Comparison of ENCODE assay signal across 18 mouse cellular contexts in genomic region chr6:23252196-23253135, GRCm38 (mm10). TPM values are rescaled to one million over a fixed set of nuclear protein-coding genes. Genes with fewer than 3 reads are reported as not detected.
DNase-seq lines count a peak whose midpoint lies in the region; ATAC-seq and TF ChIP-seq lines count a peak whose summit lies in the region.
"Had no signal": no experiment of that assay in that cellular context is flagged by ENCODE, and none has a peak within 500 bp of the region (broad histone marks: within the 10 kb centered on the region; RNA-seq: fewer than 3 reads in every experiment).

No protein-coding gene starts in this region.

- TF ChIP-seq CTCF in lung, embryonic 14.5 days (IDR thresholded peaks at IDR 0.05; ENCODE audit: low read depth), result no peak
- no peak for TF ChIP-seq CTCF in lung, adult 2 months (IDR thresholded peaks at IDR 0.05; ENCODE audit: insufficient read depth, low read length)
- no peak for TF ChIP-seq CTCF in stomach, postnatal 0 days (IDR thresholded peaks at IDR 0.05; ENCODE audit: low read depth)

- H3K27ac ChIP-seq in lung, embryonic 14.5 days (ENCODE audit: low read depth), result no peak overlapping the region
- no peak overlapping the region for H3K27ac ChIP-seq in embryonic facial prominence, embryonic 10.5 days (replicated peaks)
- H3K27ac ChIP-seq in midbrain, embryonic 13.5 days, result no peak overlapping the region
- no peak overlapping the region for H3K27ac ChIP-seq in stomach, postnatal 0 days (replicated peaks)
- H3K27ac ChIP-seq: liver, embryonic 13.5 days had no signal

- H3K9me3 ChIP-seq in lung, embryonic 14.5 days (ENCODE audit: low read depth, low read length), result no peaks in the 10 kb centered on the region
- no peaks in the 10 kb centered on the region for H3K9me3 ChIP-seq in embryonic facial prominence, embryonic 10.5 days
- H3K9me3 ChIP-seq in midbrain, embryonic 13.5 days, result no peaks in the 10 kb centered on the region
- H3K9me3 ChIP-seq in stomach, postnatal 0 days (ENCODE audit: control insufficient read depth, low read length), result no peaks in the 10 kb centered on the region
- H3K9me3 ChIP-seq: liver, embryonic 13.5 days had no signal

- H3K9ac ChIP-seq in lung, embryonic 14.5 days, result no peak overlapping the region
- no peak overlapping the region for H3K9ac ChIP-seq in midbrain, embryonic 13.5 days (replicated peaks)
- H3K9ac ChIP-seq in stomach, postnatal 0 days (ENCODE audit: low read length), result no peak overlapping the region
- H3K9ac ChIP-seq: liver, embryonic 13.5 days had no signal

- no peaks in the 10 kb centered on the region for H3K4me1 ChIP-seq in lung, embryonic 14.5 days (ENCODE audit: insufficient read depth)
- no peaks in the 10 kb centered on the region for H3K4me1 ChIP-seq in lung, adult 2 months (ENCODE audit: control insufficient read depth, insufficient read depth, low read length)
- peaks cover 33% of the 10 kb centered on the region for H3K4me1 ChIP-seq in embryonic facial prominence, embryonic 10.5 days
- H3K4me1 ChIP-seq in midbrain, embryonic 13.5 days (replicated peaks), result peaks cover 27% of the 10 kb centered on the region
- H3K4me1 ChIP-seq in stomach, postnatal 0 days (replicated peaks; ENCODE audit: control insufficient read depth, insufficient read depth), result no peaks in the 10 kb centered on the region
- H3K4me1 ChIP-seq: liver, embryonic 13.5 days had no signal

- no peak overlapping the region for H3K4me3 ChIP-seq in lung, embryonic 14.5 days (ENCODE audit: low read depth, low read length)
- no peak overlapping the region for H3K4me3 ChIP-seq in lung, adult 2 months (replicated peaks; ENCODE audit: extremely low read depth, low read depth, low read length)
- peak overlapping the region; percentile 51 for H3K4me3 ChIP-seq in embryonic facial prominence, embryonic 10.5 days
- 0 out of 2 replicates have a peak overlapping the region, but pooled peaks have one; percentile 9 for H3K4me3 ChIP-seq in midbrain, embryonic 13.5 days (replicated peaks)
- H3K4me3 ChIP-seq in stomach, postnatal 0 days (ENCODE audit: low read depth, low read length), result no peak overlapping the region
- H3K4me3 ChIP-seq: liver, embryonic 13.5 days had no signal

- no peak for ATAC-seq in lung, embryonic 14.5 days (ENCODE audit: insufficient read depth)
- ATAC-seq in midbrain, embryonic 13.5 days, result no peak
- no peak for ATAC-seq in stomach, postnatal 0 days (ENCODE audit: low FRiP score, low TSS enrichment)
- ATAC-seq: inflammation-experienced regulatory T-cells, adult 6 months had no signal

- H3K27me3 ChIP-seq in lung, embryonic 14.5 days (ENCODE audit: insufficient read depth, low read length), result peaks cover 95% of the 10 kb centered on the region
- peaks cover 98% of the 10 kb centered on the region for H3K27me3 ChIP-seq in embryonic facial prominence, embryonic 10.5 days (replicated peaks; ENCODE audit: low read depth, poor library complexity, severe bottlenecking)
- H3K27me3 ChIP-seq in midbrain, embryonic 13.5 days, result peaks cover 92% of the 10 kb centered on the region
- H3K27me3 ChIP-seq in stomach, postnatal 0 days (ENCODE audit: control insufficient read depth, insufficient read depth, low read length), result peaks cover 22% of the 10 kb centered on the region

- no peak for TF ChIP-seq POLR2A in lung, adult 2 months (IDR thresholded peaks at IDR 0.05; ENCODE audit: borderline replicate concordance, extremely low read depth, low read depth, low read length)

- H3K4me2 ChIP-seq in lung, embryonic 14.5 days, result no peak overlapping the region
- 0 out of 2 replicates have a peak overlapping the region, but pooled peaks have one; percentile 17 for H3K4me2 ChIP-seq in midbrain, embryonic 13.5 days (replicated peaks)
- H3K4me2 ChIP-seq in stomach, postnatal 0 days (replicated peaks; ENCODE audit: low read depth), result no peak overlapping the region
- H3K4me2 ChIP-seq: liver, embryonic 13.5 days had no signal

- TF ChIP-seq EP300 in stomach, postnatal 0 days (optimal IDR thresholded peaks at IDR 0.05), result no peak

- H3K36me3 ChIP-seq in lung, embryonic 14.5 days (ENCODE audit: insufficient read depth), result no peaks in the 10 kb centered on the region
- no peaks in the 10 kb centered on the region for H3K36me3 ChIP-seq in embryonic facial prominence, embryonic 10.5 days (replicated peaks)
- H3K36me3 ChIP-seq in midbrain, embryonic 13.5 days, result no peaks in the 10 kb centered on the region
- no peaks in the 10 kb centered on the region for H3K36me3 ChIP-seq in stomach, postnatal 0 days (ENCODE audit: control insufficient read depth, insufficient read depth, low read length)
- H3K36me3 ChIP-seq: liver, embryonic 13.5 days had no signal

- peak; percentile 18 to 57 for DNase-seq in cerebellum, postnatal 25 days
- DNase-seq in cerebellum, adult 9-11 months, result no peak
- DNase-seq in lung, embryonic 14.5 days, result peak; percentile 31
- DNase-seq in lung, adult 2 months, result no peak
- peak; percentile 52 for DNase-seq in embryonic facial prominence, embryonic 10.5 days (ENCODE audit: low spot score)
- no peak for DNase-seq in stomach, postnatal 0 days (ENCODE audit: low spot score)
- no peak for DNase-seq in spleen, postnatal 4 days (ENCODE audit: low spot score in 2 of 2)
- DNase-seq: cerebellum, adult 9-10 months; heart, adult 11 months; kidney, postnatal 14 days; liver, embryonic 13.5 days; lung, postnatal 36 days; thymus, postnatal 25 days had no signal

- 2% methylated on average over 20 of the region's 20 CpGs for WGBS in lung, embryonic 14.5 days
- 8% methylated on average over 20 of the region's 20 CpGs for WGBS in lung, adult 2 months
- WGBS in embryonic facial prominence, embryonic 10.5 days, result 1% methylated on average over 20 of the region's 20 CpGs
- WGBS in midbrain, embryonic 13.5 days, result 3% methylated on average over 20 of the region's 20 CpGs
- WGBS in stomach, postnatal 0 days, result 3% methylated on average over 20 of the region's 20 CpGs

RNA-seq across cellular contexts. Expression of gene Fezf1, which starts 4.3 kb away (rescaled TPM):
- polyA plus RNA-seq in lung, embryonic 14.5 days (2014; fragmentation: Nextera tagmentation; extraction: Ambion mirVana), result not detected in 2 replicates
- 0.08 TPM in 2 replicates for polyA plus RNA-seq in lung, adult 2 months (2012; rRNA removed)
- polyA plus RNA-seq in embryonic facial prominence, embryonic 10.5 days (2016; fragmentation: Nextera tagmentation; extraction: Ambion mirVana), result 6.1 and 7.2 TPM in 2 replicates
- polyA plus RNA-seq in midbrain, embryonic 13.5 days (2015; fragmentation: Nextera tagmentation; extraction: Ambion mirVana), result 2.9 and 4.7 TPM in 2 replicates
- not detected in 2 replicates for polyA plus RNA-seq in stomach, postnatal 0 days (2015; fragmentation: Nextera tagmentation; extraction: Ambion mirVana)
- polyA plus RNA-seq: heart, embryonic 16.5 days; inflammation-experienced regulatory T-cells, adult 6 months; liver, embryonic 13.5 days; small intestine, adult 2 months; stomach, embryonic 16.5 days had no signal

Comparison
In these comparisons a context has a peak if more than half of its experiments do, and no peak if none do; other contexts are left out.
1. DNase-seq: peak in cerebellum, postnatal 25 days (2 of 2), lung, embryonic 14.5 days (single experiment) and embryonic facial prominence, embryonic 10.5 days (single experiment); none in cerebellum, adult 9-11 months (single experiment), lung, adult 2 months (single experiment), stomach, postnatal 0 days (single experiment) and spleen, postnatal 4 days (0 of 2).
2. H3K4me3 ChIP-seq: peak in embryonic facial prominence, embryonic 10.5 days (single experiment) and midbrain, embryonic 13.5 days (single experiment); none in lung, embryonic 14.5 days (single experiment), lung, adult 2 months (single experiment) and stomach, postnatal 0 days (single experiment).